Mouse (Mus musculus): ENCODE data around the gene Ankub1.

Ankub1 gene

DNA sequence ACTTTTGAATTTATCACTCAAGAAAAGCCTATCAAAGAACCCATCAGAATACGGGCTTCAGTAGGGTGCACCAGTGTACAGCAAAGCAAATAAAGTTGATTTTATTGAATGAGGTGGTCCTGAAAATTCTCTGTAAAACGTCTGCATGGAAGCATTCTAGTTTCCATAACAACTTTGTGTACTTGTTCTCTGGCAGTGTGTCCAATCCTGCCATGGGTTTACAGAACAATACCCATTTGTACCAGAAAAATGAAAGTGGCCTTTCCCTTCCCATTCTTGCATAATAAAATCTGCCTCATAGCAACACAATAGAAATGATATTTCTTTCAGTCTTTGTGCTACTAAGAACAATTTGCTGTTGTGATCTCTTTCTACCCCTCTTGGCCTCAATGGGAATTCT, at the start of gene Ankub1:
Gene Ankub1 (minus strand): TSS at position 81 of the 400 bp plus-strand sequence.
- DNase-seq, result no peak

DNA sequence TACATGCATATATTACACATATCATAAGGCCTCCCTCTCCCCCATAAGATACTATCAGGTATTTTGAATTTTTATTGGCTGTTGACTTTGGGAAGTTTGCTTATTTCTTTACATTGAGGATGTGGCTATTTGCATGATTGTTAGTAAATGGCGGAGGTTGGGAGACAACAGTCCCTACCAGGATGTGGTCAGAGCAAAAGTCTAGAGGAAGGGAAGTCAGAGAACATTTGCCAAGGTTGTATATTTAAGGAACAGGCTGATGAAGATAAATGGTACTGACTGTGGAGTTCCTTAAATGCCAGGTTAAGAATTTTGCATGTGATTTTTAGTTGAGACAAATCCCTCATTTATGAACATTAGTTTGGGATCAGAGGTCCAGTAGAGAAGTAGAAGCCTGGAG, 47.2 kb upstream of the Ankub1 start:
- no peak for DNase-seq

DNA sequence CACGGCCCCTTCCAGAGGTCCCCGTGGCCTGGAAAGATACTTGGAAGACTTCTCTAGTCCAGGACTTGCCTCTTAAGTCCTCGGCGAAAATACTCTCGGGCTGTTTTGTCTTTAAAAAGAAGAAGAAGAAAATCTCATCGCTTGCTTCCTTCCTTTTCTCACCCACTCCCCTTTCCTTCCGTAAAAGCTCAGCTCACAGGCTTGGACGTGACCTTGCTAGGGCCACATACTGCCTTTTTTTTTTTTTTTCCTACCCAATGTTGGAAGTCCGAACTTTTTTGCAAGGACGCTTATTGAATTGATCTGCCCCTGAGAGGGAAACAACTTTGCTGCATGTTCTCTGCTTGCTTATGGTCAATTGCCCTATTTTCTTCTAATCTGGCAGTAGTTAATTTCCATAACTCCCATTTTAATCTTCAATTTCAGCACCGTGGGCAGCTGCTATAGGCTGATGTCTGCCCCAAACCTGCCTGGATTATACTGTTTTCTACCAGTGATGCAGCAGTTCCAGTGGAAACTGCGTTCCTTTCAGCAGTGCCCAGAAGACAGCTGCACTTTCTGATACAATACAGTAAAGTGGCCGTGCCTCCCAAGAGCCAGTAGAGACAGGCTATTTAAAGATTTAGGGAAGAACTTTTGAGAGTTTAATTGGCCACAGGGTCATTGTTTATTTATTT, 44.0 kb upstream of the Ankub1 start:
- DNase-seq, result peak; percentile 8

DNA sequence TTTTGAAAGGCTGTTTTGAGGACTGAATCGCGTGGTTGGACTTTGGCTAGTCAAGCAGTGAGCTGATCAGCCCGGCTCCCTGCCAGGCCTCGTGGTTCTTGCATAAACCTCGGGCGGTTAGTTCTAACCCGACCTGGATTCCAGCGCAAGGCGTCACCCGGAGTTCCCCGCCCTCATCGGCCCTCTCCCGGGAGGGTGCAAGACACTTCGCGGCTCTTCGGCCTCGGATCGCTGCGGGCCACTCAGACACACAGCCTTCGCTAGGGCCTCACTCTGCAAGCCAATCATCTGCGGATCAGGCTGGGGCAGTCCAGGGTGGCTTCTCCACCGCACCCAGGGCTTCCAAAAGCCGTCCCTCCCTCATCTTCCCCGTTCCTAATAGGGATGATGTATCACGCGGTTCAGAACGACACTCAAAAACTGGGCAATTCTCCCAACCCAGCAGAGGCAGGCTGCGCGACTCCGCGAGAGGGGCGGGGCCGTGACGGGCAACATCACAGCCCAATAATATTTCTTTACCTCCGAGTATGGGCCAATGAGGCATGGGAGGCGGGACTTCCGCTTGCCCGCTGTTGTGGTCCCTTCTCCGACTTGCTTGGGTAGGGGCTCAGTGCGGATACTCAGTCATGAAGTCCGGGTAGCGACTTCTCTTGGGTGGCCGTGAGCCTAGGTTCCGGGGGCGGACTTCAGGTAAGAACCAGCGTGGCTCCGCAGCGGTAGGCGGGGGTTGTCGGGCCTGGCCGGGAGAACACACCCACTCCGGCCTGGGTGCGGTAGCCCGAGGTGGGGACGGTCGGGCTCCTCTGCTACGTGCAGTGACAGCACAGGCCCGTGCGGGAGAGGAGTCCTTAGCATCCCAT, 43.1 kb upstream of the Ankub1 start, which contains the start of gene Rnf13:
Gene Rnf13 (plus strand): TSS at position 552 of the 860 bp plus-strand sequence.
- DNase-seq, result peak; percentile 97

DNA sequence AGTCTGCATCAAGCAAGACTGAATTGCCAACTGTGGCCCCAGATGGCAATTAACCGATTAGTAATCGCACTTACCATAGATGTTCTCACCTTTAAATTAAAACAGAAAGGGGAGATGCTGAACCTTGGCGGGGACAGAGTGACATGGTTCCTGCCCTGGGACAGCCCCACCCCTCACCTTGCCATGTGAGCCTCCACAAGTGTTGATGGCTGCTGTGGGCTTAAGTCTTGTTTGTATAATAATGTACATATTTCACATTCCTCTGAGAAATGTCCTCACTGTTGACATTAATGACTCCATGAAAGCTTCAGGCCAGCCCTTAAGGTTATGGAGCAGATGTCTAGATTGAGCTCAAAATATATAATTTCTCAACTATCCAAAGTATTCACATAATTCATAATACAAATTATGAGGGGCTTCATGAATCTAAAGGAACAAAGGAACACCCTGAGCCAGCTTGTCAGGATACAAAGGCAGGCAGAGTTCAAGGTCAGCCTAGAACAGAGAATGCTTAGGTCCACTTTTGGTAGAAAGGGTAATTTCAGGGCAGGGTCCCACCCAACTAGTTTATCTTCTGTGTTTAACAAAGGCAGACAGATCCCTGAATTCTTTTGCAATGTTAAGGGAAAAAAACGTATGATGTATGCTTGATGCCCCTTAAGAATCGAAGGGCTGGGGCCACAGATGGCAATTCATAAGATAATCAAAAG, 39.8 kb upstream of the Ankub1 start:
- no peak for DNase-seq

DNA sequence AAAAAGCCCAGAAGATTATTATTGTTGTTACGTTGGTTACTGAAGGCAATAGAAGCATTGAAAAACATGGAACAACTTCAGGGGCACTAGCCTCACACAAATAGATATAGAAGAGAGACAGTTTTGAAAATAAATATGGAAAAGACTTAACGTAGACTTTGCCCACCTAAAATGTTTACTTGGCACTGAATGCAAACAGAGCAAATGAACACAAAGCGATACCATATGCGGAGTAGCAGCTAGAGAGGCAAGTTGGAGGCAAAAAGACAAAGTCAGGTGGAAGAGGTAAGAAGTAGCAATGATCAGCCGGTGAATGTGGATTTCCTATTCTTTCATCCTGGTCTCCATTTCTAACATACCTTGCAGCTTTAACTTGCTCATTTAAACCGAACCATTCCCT, 21.6 kb upstream of the Ankub1 start:
- DNase-seq, result no peak

DNA sequence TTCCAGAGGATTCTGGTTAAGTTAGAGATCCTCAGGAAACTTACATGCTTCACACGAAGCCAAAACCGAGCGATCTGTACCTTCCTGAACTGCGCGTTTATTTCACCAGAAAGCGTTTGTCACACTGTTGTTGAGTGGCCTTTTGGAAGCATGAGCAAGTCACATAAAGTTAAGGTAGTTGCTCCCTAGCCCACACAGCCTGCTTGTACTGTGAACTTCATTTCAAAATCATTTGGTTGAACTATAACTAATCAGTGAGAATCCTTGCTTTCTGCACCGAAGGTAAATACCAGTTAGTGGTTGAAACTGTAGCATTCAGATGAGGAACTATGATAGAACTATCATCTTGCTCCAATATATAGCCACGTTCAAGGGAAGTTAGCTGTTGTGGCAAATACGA, 4.2 kb upstream of the Ankub1 start:
- DNase-seq, result no peak

DNA sequence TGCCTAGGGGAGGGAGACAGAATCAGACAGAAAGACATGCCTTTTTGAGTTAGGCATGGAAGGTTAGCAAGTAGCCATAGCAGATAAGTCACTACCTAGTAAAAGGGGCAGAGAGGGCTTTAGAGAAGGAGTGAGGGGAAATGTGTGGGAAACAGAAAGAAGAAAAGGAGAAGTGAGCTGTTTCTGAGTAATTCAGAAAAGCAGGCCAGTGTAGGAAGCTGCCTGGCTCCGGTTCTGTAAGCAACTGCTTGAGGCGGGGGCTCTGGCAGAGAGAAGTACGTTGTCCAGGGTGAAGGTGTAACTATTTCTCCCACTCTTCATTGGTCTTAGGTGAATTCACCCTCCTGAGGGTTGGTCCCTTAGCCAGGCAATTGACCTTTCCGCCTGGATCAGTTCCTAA, 3.6 kb upstream of the Ankub1 start:
- no peak for DNase-seq

DNA sequence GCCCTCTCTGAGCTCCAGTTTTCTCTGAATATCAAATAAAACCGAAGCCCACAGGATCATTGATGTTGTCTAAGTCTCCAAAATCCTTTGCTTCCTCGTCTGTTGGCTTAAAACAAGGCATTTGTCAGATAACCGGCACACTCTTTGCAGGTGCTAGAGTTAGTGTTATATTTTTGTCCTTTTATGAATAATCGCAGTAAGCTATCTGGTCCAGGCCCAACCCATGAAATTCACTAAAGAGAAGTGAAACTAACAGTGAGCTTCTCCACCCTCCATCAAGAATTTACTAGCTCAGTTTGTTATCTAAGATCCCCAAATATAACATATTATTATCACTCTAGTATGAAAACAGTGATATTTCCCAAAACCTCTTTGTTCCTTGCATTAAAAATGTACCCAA, 827 bp downstream of the Ankub1 start:
- no peak for DNase-seq

DNA sequence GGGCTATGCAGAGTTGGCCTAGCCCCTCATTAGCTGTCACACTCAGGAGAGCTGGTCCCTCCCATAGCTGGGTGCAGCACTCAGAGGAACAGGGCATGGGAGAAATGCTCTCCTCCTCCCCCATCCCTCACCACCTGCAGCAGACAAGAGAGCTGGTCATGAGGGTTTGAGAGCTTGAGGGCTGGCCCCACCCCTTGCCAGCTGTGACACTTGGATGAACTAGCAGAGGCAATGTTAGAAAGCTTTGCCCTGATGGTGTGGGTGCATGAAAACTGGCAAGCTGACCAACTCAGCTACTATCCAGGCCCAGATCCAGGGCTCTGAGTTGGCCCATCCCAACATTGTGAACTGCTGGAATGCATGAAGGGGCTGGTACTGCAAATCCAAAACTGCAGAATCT, 14.8 kb downstream of the Ankub1 start:
- DNase-seq, result peak; percentile 12

DNA sequence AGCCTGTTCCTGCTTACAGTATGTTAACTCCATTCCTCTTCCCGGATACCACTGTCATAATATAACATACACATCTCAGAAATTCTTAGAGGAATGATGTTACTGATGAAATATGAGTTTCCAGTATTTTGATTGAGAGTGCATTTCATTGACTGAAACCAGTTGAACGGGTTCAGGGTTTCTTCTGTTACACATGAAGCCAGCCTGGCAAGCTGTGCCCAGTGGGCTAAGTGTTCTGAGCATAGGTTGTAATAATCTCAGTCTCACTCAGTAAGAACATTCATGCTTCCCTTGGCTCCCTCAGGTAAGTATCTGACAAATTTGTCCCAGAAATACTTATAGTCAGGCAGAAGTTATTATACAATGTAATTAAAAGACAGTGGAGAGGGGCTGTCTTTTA, 18.5 kb downstream of the Ankub1 start:
- DNase-seq, result no peak

DNA sequence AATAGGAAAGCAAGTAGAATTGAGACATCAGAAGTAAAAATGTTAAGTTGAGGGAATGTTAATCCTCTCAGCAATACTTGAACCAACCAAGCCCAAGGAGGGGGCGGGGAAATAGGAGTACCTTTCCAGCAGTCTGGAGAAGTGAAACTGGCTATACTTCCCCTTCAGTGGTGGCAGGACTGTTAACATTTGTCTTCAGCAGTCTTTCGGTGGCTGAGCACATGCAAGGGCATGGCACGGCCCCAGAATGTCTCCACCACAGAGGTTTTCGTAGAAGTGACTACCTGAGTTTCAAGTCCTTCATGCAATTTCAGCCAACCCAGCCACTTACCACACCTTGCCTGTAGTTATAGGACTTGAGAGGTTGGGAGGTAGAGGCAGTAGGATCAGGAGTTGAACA, 19.0 kb downstream of the Ankub1 start:
- DNase-seq, result no peak

DNA sequence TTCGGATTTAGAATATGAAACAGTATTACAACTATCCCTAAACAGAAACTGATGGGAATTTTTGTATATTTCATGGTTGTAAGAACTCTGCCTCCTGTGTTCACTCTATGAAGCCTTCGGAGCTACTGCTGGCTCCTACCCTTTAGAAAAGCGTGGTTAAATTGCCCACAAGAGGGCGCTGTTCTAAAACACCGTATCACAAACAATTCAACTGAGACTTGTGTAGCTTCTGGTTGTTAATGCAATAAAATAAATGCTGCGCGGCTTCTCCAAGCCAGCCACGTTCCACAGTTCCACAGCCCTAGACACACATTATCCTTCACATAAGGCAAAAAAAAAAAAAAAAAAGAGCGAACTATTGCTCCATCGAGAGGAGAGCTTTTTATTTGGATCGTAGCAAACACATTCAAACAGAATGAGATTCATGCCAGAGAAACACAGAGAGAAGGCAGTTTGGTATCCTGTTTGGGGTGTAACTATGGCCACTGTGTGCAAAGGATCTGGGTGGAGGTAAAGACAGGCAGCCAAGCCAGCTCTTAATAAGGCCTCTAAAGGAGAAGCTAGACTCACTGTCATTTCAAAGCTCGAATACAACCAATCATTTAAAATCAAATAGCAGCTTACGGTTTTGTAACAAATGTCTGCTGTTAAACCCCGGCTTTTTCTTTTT, 25.4 kb downstream of the Ankub1 start:
- DNase-seq, result peak; percentile 64

DNA sequence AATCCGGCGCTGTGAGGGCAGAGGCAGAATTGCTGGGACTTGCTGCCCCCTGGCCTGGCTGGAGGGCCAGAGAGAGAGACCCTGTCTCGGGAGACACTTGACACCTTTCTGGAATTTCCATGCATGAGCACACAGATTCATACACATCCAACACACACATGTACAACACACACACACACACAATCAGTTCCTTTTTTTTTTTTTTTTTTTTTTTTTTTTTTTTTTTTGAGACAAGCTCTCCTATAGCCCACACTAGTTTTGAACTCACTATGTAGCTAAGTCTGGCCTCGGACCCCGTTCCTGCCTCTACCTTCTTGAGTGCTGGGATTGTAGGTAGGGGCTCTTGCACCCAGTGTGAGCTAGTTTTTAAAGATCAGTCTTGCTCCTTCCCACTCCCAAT, 26.7 kb downstream of the Ankub1 start:
- DNase-seq, result no peak

DNA sequence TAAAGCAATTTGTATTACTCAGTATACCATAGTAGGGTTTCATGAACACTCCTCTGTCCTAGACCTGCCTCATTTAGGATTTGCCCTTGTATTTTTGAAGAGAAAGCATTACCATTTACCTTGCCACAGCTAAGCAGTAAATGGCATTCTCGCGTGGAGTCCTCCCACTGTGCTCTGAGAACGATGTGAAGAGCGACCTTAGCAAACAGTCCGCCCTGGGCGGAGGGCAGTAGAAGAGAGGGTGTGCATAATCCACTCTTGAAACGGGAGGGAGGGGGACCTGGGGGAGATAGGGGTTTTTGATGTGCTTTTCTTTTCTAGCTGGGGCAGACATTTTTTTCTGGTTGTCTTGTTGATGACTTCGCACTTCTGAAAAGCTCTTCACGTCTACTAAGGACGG, 27.9 kb downstream of the Ankub1 start:
- no peak for DNase-seq

DNA sequence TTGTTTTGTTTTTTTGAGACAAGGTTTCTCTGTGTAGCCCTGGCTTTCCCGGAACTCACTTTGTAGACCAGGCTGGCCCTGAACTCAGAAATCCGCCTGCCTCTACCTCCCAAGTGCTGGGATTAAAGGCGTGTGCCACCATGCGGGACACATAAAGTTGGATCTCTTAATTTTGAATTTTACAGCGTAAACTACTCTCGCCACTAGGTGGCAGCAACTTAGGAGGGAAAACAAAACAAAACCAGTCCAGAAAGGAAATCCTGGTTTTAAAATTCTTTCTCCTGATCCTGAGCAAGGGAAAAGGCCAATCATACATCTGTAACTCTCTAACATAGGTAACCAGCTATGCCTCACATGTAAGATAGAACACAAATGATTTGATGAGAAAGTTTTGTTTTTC, 28.9 kb downstream of the Ankub1 start:
- no peak for DNase-seq

DNA sequence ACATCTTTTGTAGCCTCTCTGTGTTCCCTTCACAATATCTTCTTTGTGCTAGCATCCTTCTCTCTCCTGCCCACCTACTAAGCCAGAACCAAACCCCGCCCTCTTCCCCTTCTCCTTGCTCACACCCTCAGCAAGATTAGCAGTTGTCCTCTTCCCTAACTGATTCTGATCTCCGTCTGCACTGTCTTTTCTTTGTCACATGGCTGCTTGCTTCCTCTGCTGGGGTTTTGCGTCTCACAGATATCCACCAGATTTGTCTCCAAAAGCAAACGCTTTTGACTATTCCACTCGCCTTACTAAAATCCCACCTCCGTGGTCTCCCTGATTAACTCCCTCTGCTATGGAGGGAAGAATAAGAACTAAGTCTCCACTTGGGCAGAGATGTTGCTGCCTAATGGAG, 34.0 kb downstream of the Ankub1 start:
- DNase-seq, result no peak

DNA sequence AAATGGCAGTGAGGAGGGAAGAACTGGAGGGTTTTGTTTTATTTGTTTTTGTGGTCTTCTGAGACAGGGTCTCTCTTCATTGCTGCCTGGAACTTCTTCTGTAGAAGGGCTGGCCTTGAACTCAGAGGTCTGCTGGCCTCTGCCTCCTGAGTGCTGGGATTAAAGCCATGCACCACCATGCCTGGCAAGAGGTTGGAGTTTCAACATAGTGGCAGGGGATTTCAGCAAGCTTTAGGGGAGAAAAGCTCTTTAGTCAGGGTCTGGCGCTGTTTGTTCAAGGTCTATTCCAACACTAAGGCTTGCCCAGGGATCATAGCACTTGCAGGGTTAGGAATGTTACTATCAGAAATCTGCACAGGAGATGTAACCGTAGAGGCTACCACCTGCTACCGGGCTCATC, 39.0 kb downstream of the Ankub1 start:
- DNase-seq, result no peak

DNA sequence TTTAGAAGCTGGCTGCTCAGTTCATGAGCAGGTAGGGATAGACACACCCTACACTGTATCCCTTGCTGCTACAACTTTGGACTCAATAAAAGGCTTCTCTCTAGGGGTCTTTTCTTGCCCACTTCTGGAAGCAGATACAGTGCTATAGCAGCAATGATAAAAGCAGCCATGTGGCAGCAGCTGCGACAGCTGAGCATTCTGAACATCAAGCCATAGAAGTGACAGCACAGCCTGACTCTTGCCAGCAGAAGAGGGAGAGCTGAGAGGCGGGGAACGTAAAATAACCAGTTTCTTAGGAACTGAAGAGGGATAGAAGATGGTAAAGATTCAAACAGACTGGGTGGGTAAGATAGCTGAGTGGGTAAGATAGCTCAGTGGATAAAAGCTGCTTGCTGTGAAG, 40.1 kb downstream of the Ankub1 start:
- no peak for DNase-seq

DNA sequence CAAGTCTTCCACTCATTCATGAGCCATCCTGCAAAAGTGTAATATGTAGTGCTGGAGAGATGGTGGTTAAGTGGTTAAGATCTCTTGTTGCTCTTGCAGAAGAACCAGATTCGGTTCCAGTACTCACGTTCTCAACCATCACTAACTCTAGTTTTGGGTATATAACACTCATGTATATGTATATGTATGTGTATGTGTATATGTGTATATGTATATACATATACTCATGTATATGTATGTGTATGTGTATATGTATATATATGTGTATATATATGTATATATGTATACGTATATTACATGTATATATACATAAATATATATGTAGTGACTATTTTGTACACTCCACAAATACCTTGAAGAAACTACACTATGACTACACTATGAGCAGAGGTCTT, 40.7 kb downstream of the Ankub1 start:
- no peak for DNase-seq

DNA sequence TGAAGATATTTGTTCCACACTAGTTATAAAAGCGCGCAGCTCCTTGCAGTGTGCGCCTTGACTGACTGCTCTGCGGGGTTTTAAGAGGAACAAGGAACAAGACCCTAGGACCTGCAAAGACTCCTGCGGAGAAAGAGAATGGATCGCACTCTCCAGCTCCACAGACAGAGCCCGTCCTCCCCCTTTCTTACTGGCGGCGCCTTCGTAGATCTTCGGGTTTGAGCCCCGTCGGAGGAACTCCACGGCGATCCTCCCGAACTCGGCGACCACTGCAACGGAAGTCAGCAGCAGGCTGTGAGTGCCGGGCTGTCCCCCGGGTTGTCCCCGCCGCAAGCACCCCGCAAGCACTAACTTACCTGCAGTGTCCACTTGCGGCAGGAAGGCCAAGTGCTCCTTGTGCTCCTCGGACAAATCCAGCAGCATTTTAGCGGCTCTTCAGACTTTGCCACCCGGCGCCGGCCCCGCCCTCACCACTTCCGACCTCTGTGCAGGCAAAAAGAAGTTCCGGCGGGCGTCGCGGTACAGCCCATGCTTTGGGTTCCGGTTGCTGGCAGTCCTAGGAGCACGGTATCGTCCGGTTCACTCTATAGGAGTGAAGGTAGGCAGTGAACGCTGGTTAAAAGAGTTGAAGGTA, 41.3 kb downstream of the Ankub1 start, which contains the start of gene Commd2:
Gene Commd2 (minus strand): TSS at position 485 of the 634 bp plus-strand sequence.
- DNase-seq, result peak; percentile 86

DNA sequence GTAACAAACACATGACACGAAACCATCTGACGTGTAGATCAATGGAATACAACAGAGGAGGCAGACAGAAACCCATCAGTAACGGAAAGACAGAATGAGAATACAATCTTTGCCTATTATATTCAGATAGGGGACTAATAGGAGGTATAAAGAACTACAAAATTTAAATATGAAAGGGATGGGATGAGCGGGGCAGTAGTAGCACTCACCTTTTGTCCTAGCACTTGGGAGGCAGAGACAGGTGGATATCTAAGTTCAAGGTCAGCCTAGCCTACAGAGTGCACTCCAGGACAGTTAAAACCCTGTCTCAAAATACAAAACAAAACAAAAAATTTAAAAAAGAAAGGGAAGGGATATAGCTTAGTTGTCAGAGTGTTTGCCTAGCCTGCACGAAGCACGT, 49.4 kb downstream of the Ankub1 start:
- no peak for DNase-seq

DNA sequence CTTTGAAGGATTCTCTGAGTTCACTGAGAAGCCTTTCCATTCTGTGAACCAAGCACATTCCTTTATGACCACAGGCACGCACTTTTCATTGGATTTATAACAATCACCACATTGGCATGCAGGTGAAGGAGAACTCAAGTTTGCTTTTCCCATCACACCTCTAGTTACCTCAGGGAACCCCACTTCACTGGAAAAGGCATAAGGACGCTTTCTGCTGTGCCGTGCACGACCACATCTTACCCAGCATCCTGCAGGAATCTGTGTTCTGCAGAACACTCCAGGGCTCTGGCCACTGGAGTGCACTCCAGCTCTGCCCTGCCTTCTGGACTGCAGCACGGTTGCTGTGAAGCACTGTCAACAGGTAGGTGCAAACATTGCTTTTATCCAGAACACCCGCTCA, 55.0 kb downstream of the Ankub1 start:
- no peak for DNase-seq
